Mouse (Mus musculus) bone marrow macrophage, adult 2 months (primary cell): ENCODE data around the gene Fgfrl1.

ENCODE experiments used
- CTCF ChIP-seq: IDR thresholded peaks from 2 replicates; pipeline ENCODE4 v1.5.1; 2012; ENCODE audit warnings: low read depth, mild to moderate bottlenecking, low read length, moderate library complexity
- POLR2A ChIP-seq: IDR thresholded peaks from 2 replicates; pipeline ENCODE4 v1.6.1; 2012; ENCODE audit warnings: mild to moderate bottlenecking, low read depth, low read length, borderline replicate concordance

DNA sequence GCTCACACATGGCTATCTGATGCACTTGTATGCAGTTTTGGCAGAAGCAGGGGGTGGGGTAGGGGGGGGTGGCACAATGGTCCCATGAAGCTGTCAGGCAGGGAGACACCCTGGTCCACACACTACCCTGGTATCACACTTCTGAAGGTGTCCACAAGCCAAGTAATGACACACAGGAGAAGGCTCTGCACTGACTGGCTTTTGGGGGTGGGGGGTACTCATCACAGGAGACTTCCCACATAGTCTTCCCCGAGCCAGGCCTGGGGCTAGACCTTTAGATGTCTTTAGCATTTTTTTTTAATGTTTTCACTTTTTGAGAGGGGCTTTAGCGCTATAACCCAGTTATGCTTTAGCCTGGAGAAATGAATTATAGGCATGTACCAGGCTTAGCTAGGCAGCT lies 44.9 kb upstream of the Fgfrl1 start:
- TF ChIP-seq CTCF: no peak
- TF ChIP-seq POLR2A: no peak
